Mouse (Mus musculus) gastrocnemius, adult 2 months (tissue): ENCODE results near the gene Nisch. TPM values are rescaled to one million over a fixed set of nuclear protein-coding genes. Genes with fewer than 3 reads are reported as not detected.

Experiments used
- DNase-seq: peaks from one replicate; pipeline ENCODE4 v3.0.0; 2022
- H3K27ac ChIP-seq: fragments of 200-600 bp; 2 replicates; pipeline ENCODE4 v1.8.1; 2022; ENCODE audit warnings: mild to moderate bottlenecking
- H3K4me3 ChIP-seq: fragments of 200-600 bp; 2 replicates; pipeline ENCODE4 v1.8.1; 2022; ENCODE audit warnings: mild to moderate bottlenecking, moderate library complexity
- CTCF ChIP-seq: fragments of 200-600 bp; IDR thresholded peaks from 2 replicates; pipeline ENCODE4 v1.8.1; 2022; ENCODE audit warnings: antibody characterized with exemption, mild to moderate bottlenecking, moderate library complexity
- intact Hi-C: fragments of 180-260 bp; cut with DNase I; formaldehyde crosslinking; loops from one replicate; pipeline ENCODE4 v1.15.1; 2025
- total RNA-seq, 2 experiments: library from RNA; stranded (reverse); gene quantifications; 2 replicates each; pipeline ENCODE4 v1.2.3; 2021

Gene Nisch
- total RNA-seq, 2 experiments from 2014 or later, result 60.8 to 70.3 TPM

DNA sequence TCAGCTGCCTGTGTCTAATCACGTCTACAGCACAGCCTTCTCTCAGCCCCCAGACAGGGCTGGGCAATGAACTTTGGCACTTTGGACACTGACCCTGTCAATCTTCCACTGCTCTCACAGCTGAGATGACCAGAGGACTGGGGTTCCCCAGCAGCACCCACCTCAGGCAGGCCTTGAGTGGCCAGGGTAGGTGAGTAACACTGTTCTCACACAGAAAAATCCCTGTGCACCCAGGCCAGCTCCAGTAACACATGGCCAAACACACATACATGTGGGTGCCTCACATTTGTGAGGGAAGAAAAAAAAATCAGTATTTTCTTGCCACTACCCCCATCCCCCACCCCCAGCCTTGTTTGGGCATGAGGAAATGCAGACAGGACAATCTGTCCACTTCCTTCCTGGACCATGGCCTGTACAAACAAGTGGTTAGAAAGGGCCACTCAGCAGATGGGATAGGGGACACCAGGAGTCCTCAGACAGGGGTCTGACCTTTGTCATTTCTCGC, 33.9 kb downstream of the Nisch start:
- peak overlapping the region; percentile 58 for H3K27ac ChIP-seq
- DNase-seq, result no peak

DNA sequence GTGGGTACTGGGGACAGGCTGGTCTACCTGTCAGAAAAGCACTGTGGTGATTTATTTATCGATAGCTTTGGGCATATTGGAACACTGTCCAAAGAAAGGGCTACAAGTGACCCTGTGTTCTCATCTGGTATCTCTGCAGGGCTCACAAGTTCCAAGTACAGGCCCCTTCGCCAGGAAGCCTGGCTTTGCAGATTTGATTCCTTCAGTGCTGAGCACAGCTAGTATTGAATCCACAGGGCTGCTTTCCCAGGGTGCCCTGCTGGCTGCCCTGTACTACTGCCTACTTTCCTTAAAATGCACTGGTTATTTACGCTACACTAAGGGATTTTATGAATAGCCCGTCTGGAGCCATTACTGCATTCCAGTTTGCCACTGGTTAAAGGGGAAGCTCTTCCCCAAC, 35.2 kb downstream of the Nisch start:
- H3K4me3 ChIP-seq, result no peak overlapping the region
- peak; percentile 52 for DNase-seq
- intact Hi-C loops, result no loop called here
- H3K27ac ChIP-seq, result peak overlapping the region; percentile 58
- no peak for TF ChIP-seq CTCF

More for the DNA sequence above, 33.9 kb downstream of the Nisch start:
- no peak overlapping the region for H3K4me3 ChIP-seq
- intact Hi-C loops, result no loop called here
- TF ChIP-seq CTCF, result no peak

DNA sequence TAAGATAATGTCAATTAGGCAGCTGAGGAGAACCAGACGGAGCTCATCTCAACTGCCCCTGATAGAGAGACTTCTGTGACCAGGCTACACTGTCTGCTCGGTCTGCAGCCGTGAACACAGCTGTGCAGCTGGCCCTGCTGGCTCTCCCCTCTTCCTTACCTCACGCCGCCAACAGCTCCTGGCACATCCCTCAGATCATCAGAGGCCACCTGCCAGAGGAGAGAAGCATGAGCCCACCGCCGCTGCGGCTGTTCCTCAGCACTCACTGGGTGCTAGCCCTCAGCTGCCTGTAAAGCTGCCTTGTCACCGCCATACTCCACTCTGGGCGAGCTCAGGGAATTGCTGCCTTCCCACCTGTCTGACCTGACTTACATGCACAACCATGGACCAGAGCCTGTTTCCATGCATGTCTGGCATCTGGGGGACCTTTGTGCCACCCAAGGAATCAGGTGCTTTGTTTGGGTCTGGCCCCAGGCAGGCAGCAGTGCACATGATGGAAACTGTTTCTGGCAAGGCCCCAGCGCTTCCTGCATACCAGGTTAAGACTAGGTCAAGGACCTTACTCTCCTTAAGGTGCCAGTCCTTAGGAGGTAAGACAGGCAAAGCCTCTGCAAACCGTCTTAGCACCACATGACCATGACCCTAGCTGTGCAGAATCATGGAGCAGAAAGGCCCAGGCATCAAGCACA, 36.9 kb downstream of the Nisch start:
- DNase-seq, result peak; percentile 80
- H3K27ac ChIP-seq, result peak overlapping the region; percentile 58
- no peak for TF ChIP-seq CTCF
- no peak overlapping the region for H3K4me3 ChIP-seq
- intact Hi-C loops, result loop anchor here (5.0 kb wide), 1 partner anchor 48 kb away; the partner anchor contains the start of gene Nt5dc2

DNA sequence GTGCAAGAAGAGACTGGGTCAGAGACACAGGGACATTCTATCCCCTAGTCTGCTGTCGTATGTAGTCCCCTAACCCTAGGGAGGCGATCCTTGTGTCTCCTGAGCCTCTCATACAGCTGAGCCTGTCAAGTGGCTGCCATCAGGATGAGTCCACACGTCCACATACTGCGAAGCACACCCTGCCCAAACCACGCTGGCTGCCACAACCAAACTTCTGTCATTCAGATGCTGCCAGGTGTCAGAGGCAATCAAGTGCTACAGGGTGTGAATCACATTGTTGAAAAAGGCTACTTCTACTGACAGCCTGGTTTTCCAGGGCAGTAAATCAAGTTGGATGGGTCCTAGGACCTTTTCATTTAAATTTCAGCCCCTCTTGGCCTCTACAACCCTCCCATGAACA, 39.0 kb downstream of the Nisch start:
- no peak for DNase-seq
- Histone ChIP-seq H3K27ac (no peak overlapping the region), H3K4me3 (no peak overlapping the region)
- intact Hi-C loops, result loop anchor here (5.0 kb wide), 1 partner anchor 45 kb away; the partner anchor contains the start of gene Nt5dc2
- no peak for TF ChIP-seq CTCF

GRCm38 (mm10) chr14:31177287-31177686, 39.5 kb downstream of the Nisch start:
- intact Hi-C loops, result loop anchor here (5.0 kb wide), 1 partner anchor 45 kb away; the partner anchor contains the start of gene Nt5dc2
- H3K4me3 ChIP-seq, result no peak overlapping the region
- H3K27ac ChIP-seq, result no peak overlapping the region
- no peak for TF ChIP-seq CTCF
- DNase-seq, result no peak

DNA sequence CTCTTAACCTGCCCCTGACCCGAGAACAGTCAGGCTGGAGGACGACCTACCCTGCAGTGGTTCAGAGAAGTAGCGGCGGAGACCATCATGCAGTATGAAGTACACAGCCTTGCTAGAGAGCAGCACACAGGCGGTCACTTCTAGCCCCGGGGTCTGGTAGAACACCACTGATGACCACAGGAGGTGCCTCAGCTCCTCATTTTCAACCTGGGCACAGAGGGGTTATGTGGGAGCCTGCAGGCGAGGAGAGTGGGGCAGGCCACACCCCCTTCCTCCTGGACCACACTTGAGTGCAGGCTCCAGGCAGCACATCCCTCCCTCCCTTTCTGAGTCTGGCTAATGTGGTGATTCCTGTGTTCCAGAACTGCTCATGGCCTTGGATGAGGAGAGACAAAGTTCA, 43.2 kb downstream of the Nisch start:
- Histone ChIP-seq H3K27ac (0 out of 2 replicates have a peak overlapping the region, but pooled peaks have one; percentile 16), H3K4me3 (no peak overlapping the region)
- intact Hi-C loops, result no loop called here
- no peak for TF ChIP-seq CTCF
- DNase-seq, result no peak

GRCm38 (mm10) chr14:31172781-31173455, 43.8 kb downstream of the Nisch start:
- Histone ChIP-seq H3K27ac (peak overlapping the region; percentile 59), H3K4me3 (no peak overlapping the region)
- no peak for DNase-seq
- intact Hi-C loops, result no loop called here
- no peak for TF ChIP-seq CTCF

GRCm38 (mm10) chr14:31171821-31172220, 44.9 kb downstream of the Nisch start:
- no peak for TF ChIP-seq CTCF
- DNase-seq, result no peak
- intact Hi-C loops, result no loop called here
- Histone ChIP-seq H3K27ac (peak overlapping the region; percentile 20; the same call in 1 of the 2 replicates), H3K4me3 (no peak overlapping the region)

- peak overlapping the region; percentile 20; the same call in 1 of the 2 replicates for H3K27ac ChIP-seq
- no peak overlapping the region for H3K4me3 ChIP-seq
- no peak for DNase-seq
- TF ChIP-seq CTCF, result no peak
- intact Hi-C loops, result no loop called here
Measured at GRCm38 (mm10) chr14:31171386-31171785, 45.4 kb downstream of the Nisch start.

DNA sequence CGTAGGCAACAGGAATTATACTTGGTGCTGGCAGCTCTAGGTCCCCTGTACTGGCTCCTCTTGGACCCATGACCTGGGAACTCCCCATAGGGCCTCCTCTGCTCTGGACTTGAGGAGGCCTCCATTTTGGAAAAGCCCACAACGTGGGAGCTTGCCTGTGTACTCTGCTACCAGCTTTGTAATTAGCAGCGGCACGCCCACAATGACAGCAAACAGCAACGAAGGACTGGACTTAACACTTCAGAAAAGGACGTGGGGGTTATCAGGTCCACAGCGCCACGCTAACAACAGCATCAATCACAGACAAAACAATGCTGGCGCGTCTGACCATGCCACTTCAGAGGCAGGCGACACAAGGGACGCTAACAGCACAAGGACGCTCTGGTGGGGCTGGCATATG, 45.8 kb downstream of the Nisch start:
- Histone ChIP-seq H3K27ac (no peak overlapping the region), H3K4me3 (no peak overlapping the region)
- no peak for TF ChIP-seq CTCF
- intact Hi-C loops, result no loop called here
- no peak for DNase-seq

- H3K4me3 ChIP-seq, result no peak overlapping the region
- TF ChIP-seq CTCF, result no peak
- intact Hi-C loops, result no loop called here
- no peak for DNase-seq
- H3K27ac ChIP-seq, result peak overlapping the region; percentile 76
Measured at GRCm38 (mm10) chr14:31169508-31169907, 47.2 kb downstream of the Nisch start.

- intact Hi-C loops, result no loop called here
- no peak for TF ChIP-seq CTCF
- peak; percentile 57 for DNase-seq
- Histone ChIP-seq H3K27ac (peak within 1 kb of the TSS; percentile 76), H3K4me3 (peak within 1 kb of the TSS; percentile 69)
Measured at GRCm38 (mm10) chr14:31168425-31168824, 48.3 kb downstream of the Nisch start, which contains the start of gene Stab1. Stab1 (minus strand) TSS chr14:31168641.

DNA sequence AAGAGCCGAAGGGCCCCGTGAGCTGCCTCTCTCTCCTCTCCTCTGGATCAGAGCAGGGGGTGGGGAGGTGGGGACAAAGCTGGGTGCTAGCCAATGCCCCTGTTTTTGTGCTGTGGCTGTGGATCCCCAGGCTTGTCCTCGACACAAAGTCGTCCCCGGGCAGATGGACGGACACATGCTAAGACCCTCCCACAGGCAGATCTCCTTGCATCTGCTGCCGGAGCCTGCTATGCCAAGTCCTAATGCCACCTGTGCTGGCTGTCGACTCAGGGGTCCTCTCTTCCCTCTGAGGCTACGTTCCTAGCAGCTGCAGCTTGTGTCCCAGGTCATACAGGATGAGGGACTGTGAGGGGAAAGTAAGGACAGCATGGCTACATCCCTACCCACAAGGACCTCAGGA, 49.9 kb downstream of the Nisch start:
- no peak for TF ChIP-seq CTCF
- no peak for DNase-seq
- intact Hi-C loops, result no loop called here
- Histone ChIP-seq H3K27ac (peak overlapping the region; percentile 76), H3K4me3 (peak overlapping the region; percentile 69)
